Mouse (Mus musculus) induced T-regulatory cell, adult 2 months (primary cell): ENCODE data around the gene Med13l.

Experiments
- DNase-seq: peaks from one replicate; pipeline ENCODE4 v3.0.0-alpha.2; 2012; ENCODE audit warnings: low read depth

Gene Med13l

GRCm38 (mm10) chr5:118697073-118697472 is 136.6 kb downstream of the Med13l start:
- no peak for DNase-seq

- no peak for DNase-seq
Observed at GRCm38 (mm10) chr5:118700978-118701377, 140.5 kb downstream of the Med13l start.

- DNase-seq = no peak
Observed at GRCm38 (mm10) chr5:118702674-118703073, 142.2 kb downstream of the Med13l start.

- peak; percentile 57 for DNase-seq
Observed at GRCm38 (mm10) chr5:118704148-118704547, 143.7 kb downstream of the Med13l start.

GRCm38 (mm10) chr5:118704960-118705359 is 144.5 kb downstream of the Med13l start:
- DNase-seq = no peak

- DNase-seq = no peak
Observed at GRCm38 (mm10) chr5:118706009-118706408, 145.5 kb downstream of the Med13l start.

GRCm38 (mm10) chr5:118706414-118706813 is 145.9 kb downstream of the Med13l start:
- no peak for DNase-seq

- no peak for DNase-seq
Observed at GRCm38 (mm10) chr5:118707501-118707900, 147.0 kb downstream of the Med13l start.

- peak; percentile 74 for DNase-seq
Observed at GRCm38 (mm10) chr5:118708215-118708949, 147.9 kb downstream of the Med13l start.

- no peak for DNase-seq
Observed at GRCm38 (mm10) chr5:118709847-118710251, 149.4 kb downstream of the Med13l start.

GRCm38 (mm10) chr5:118715518-118715917 is 155.0 kb downstream of the Med13l start:
- no peak for DNase-seq

- DNase-seq = no peak
Observed at GRCm38 (mm10) chr5:118716295-118717271, 156.1 kb downstream of the Med13l start.

GRCm38 (mm10) chr5:118717456-118717855 is 157.0 kb downstream of the Med13l start:
- DNase-seq = no peak

GRCm38 (mm10) chr5:118718070-118718469 is 157.6 kb downstream of the Med13l start:
- no peak for DNase-seq

GRCm38 (mm10) chr5:118721416-118721815 is 160.9 kb downstream of the Med13l start:
- no peak for DNase-seq

- DNase-seq = no peak
Observed at GRCm38 (mm10) chr5:118721848-118722247, 161.4 kb downstream of the Med13l start.

- no peak for DNase-seq
Observed at GRCm38 (mm10) chr5:118722456-118722855, 162.0 kb downstream of the Med13l start.

- DNase-seq = no peak
Observed at GRCm38 (mm10) chr5:118725425-118725824, 164.9 kb downstream of the Med13l start.

- DNase-seq = no peak
Observed at GRCm38 (mm10) chr5:118725886-118726505, 165.5 kb downstream of the Med13l start.

- DNase-seq = no peak
Observed at GRCm38 (mm10) chr5:118727336-118727735, 166.9 kb downstream of the Med13l start.

- no peak for DNase-seq
Observed at GRCm38 (mm10) chr5:118732221-118732620, 171.7 kb downstream of the Med13l start.

- no peak for DNase-seq
Observed at GRCm38 (mm10) chr5:118732651-118733050, 172.2 kb downstream of the Med13l start.
